Mouse (Mus musculus) brain, embryonic 18.5 days (tissue): ENCODE data around the gene Btbd3.

ENCODE experiments used
- DNase-seq: peaks from one replicate; pipeline ENCODE4 v3.0.0-alpha.2; 2012; ENCODE audit warnings: low read depth, low spot score

The Btbd3 gene

DNA sequence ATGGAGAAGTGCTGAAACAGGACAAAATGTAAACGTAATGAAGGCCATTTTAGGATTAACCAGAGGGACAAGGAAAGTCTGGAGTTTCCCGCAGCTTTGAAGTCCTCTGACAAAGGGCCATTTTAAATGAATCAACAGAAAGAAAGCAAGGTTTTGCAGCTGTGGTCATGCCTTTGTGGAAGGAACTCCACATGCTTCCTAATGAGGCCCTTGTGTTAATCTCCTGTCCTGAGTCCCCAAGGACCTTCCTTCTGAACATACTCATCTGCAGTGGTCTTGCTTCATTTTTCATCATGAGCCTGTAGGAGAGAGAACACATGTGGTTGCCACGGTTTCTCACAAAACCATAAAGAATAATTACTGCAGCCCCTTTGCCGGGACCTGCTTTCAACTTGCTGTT, 275.6 kb downstream of the Btbd3 start:
- DNase-seq: no peak

- DNase-seq: no peak
These were observed 283.3 kb downstream of the Btbd3 start for GRCm38 (mm10) chr2:138539655-138540054.

- DNase-seq: no peak
These were observed 292.6 kb downstream of the Btbd3 start for GRCm38 (mm10) chr2:138548990-138549389.

DNA sequence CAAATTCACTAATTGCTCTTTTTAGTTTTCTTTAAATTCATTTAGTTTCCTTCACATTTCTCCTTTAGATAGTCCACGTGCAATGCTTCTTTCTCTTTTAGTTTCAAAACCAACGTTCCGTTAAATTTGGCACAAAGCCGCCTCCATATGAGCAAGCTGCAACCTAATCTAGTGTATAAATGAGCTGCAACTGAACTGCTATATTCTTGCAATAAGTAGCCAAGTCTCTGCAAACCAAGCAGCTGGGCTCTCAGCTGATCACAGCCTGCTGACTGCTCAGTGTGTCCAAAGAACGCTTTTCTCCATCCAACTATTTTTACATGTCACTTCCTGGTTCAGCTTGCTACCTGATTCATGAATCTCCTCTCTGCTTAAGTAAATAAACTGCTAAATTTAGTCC, 295.2 kb downstream of the Btbd3 start:
- DNase-seq: peak; percentile 54

- DNase-seq: no peak
These were observed 298.9 kb downstream of the Btbd3 start for GRCm38 (mm10) chr2:138555106-138555862.

GRCm38 (mm10) chr2:138585930-138586329, 329.6 kb downstream of the Btbd3 start:
- DNase-seq: no peak

DNA sequence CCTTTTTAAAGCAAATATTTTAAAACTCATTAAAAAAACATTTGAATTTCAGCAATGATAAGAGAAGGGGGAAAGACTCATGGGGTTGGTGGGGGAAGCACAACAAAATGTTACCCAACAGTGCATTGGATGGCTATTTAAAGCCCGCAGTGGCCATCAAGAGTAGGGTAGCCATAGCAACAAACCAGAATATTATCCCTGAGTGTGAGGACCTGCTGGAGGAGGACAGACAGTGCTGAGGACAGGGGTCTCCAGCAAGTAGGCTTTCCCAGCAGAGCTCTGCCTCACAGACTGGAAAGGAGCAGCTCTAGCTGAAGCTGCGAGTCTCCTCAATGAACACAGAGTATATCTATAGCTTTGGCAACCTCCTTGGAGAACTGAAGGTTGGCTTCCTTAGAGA, 331.0 kb downstream of the Btbd3 start:
- DNase-seq: no peak

GRCm38 (mm10) chr2:138587795-138588545, 331.6 kb downstream of the Btbd3 start:
- DNase-seq: no peak

DNA sequence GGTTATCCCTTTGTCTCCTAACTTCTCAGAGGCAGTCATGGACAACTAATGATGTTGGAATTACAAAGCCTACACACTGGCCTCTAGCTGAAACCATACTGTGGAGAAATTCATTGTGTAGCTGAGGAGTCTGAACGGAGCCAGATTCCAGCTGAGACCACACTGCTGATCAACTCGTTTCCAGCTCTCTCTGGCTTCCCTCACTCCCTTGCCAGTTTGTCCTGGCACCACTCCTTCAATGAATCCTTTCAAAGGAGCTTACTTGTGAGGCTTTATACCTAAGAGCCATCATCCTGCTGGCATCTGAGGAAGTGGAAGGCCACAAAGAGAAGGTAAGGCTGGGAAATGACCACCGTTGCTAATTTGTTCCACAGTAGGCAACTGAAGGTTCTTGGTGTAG, 332.7 kb downstream of the Btbd3 start:
- no peak for DNase-seq

DNA sequence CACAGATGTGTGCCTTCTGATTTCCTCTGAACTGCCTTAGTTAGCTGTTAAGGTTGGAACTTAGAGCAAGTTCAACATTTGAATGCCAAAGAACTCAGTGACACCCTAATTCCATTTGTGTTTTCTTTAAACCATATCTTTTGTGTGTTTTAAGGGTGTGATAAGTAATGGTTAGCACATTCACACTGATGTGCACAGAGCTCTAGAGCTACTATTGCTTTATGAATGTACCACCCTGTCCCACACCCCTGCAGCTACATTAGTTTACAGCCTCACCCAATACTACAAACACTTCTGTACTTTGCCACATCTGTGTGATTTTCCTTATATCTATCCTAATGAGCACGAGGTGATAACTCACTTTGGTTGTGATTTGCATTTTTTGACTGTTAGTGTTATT, 333.9 kb downstream of the Btbd3 start:
- DNase-seq: no peak

GRCm38 (mm10) chr2:138612361-138612760, 356.0 kb downstream of the Btbd3 start:
- no peak for DNase-seq

- no peak for DNase-seq
These were observed 361.1 kb downstream of the Btbd3 start for GRCm38 (mm10) chr2:138617501-138617900.
